Mouse (Mus musculus): ENCODE data around the gene Ptgir.

The Ptgir gene

GRCm38 (mm10) chr7:16906281-16906680, at the start of gene Ptgir:
Ptgir (plus strand) TSS chr7:16906490.
- no peak for DNase-seq (ENCODE audit: extremely low spot score)

- no peak for DNase-seq (ENCODE audit: extremely low spot score)
Observed at GRCm38 (mm10) chr7:16858336-16858735, 48.0 kb upstream of the Ptgir start.

GRCm38 (mm10) chr7:16859902-16860651, 46.2 kb upstream of the Ptgir start:
- peak; percentile 66 for DNase-seq (ENCODE audit: extremely low spot score)

GRCm38 (mm10) chr7:16867488-16867887, 38.8 kb upstream of the Ptgir start:
- no peak for DNase-seq (ENCODE audit: extremely low spot score)

GRCm38 (mm10) chr7:16869497-16869896, 36.8 kb upstream of the Ptgir start:
- DNase-seq (ENCODE audit: extremely low spot score) = peak; percentile 76

GRCm38 (mm10) chr7:16871600-16871999, 34.7 kb upstream of the Ptgir start:
- DNase-seq (ENCODE audit: extremely low spot score) = no peak

GRCm38 (mm10) chr7:16872478-16872877, 33.8 kb upstream of the Ptgir start:
- no peak for DNase-seq (ENCODE audit: extremely low spot score)

- DNase-seq (ENCODE audit: extremely low spot score) = no peak
Observed at GRCm38 (mm10) chr7:16873392-16873791, 32.9 kb upstream of the Ptgir start.

GRCm38 (mm10) chr7:16874190-16874589, 32.1 kb upstream of the Ptgir start:
- DNase-seq (ENCODE audit: extremely low spot score) = peak; percentile 80

GRCm38 (mm10) chr7:16874756-16875309, 31.5 kb upstream of the Ptgir start:
- peak; percentile 100 for DNase-seq (ENCODE audit: extremely low spot score)

GRCm38 (mm10) chr7:16875310-16875325, 31.2 kb upstream of the Ptgir start, which contains the start of gene Dact3:
Dact3 (plus strand) TSS chr7:16875317.
- DNase-seq (ENCODE audit: extremely low spot score) = no peak

GRCm38 (mm10) chr7:16875326-16875725, 31.0 kb upstream of the Ptgir start:
- no peak for DNase-seq (ENCODE audit: extremely low spot score)

GRCm38 (mm10) chr7:16876006-16876405, 30.3 kb upstream of the Ptgir start:
- DNase-seq (ENCODE audit: extremely low spot score) = no peak

GRCm38 (mm10) chr7:16876608-16877007, 29.7 kb upstream of the Ptgir start:
- peak; percentile 89 for DNase-seq (ENCODE audit: extremely low spot score)

- DNase-seq (ENCODE audit: extremely low spot score) = no peak
Observed at GRCm38 (mm10) chr7:16877717-16878116, 28.6 kb upstream of the Ptgir start.

- DNase-seq (ENCODE audit: extremely low spot score) = peak; percentile 86
Observed at GRCm38 (mm10) chr7:16879796-16880547, 26.3 kb upstream of the Ptgir start.

- DNase-seq (ENCODE audit: extremely low spot score) = no peak
Observed at GRCm38 (mm10) chr7:16880615-16881014, 25.7 kb upstream of the Ptgir start.

GRCm38 (mm10) chr7:16883162-16883561, 23.1 kb upstream of the Ptgir start:
- no peak for DNase-seq (ENCODE audit: extremely low spot score)

- DNase-seq (ENCODE audit: extremely low spot score) = no peak
Observed at GRCm38 (mm10) chr7:16884334-16884733, 22.0 kb upstream of the Ptgir start.

- DNase-seq (ENCODE audit: extremely low spot score) = no peak
Observed at GRCm38 (mm10) chr7:16885271-16885776, 21.0 kb upstream of the Ptgir start.

- no peak for DNase-seq (ENCODE audit: extremely low spot score)
Observed at GRCm38 (mm10) chr7:16885905-16886304, 20.4 kb upstream of the Ptgir start.

GRCm38 (mm10) chr7:16890536-16890935, 15.8 kb upstream of the Ptgir start:
- no peak for DNase-seq (ENCODE audit: extremely low spot score)

- DNase-seq (ENCODE audit: extremely low spot score) = peak; percentile 90
Observed at GRCm38 (mm10) chr7:16890944-16891343, 15.3 kb upstream of the Ptgir start.

All from embryo, embryonic 9.5 days (tissue).